ENCODE assay signal across 9 mouse cellular contexts in genomic region chr4:56802669-56803150, GRCm38 (mm10). TPM values are rescaled to one million over a fixed set of nuclear protein-coding genes. Genes with fewer than 3 reads are reported as not detected.
DNase-seq lines count a peak whose midpoint lies in the region; ATAC-seq and TF ChIP-seq lines count a peak whose summit lies in the region.
"Had no signal": no experiment of that assay in that cellular context is flagged by ENCODE, and none has a peak within 500 bp of the region (broad histone marks: within the 10 kb centered on the region; RNA-seq: fewer than 3 reads in every experiment).

No protein-coding gene starts in this region.

- H3K4me2 ChIP-seq in hindbrain, embryonic 13.5 days, result peak overlapping the region; percentile 81

- 2% methylated on average over 25 of the region's 25 CpGs for WGBS in heart, embryonic 10.5 days
- 3% methylated on average over 25 of the region's 25 CpGs for WGBS in hindbrain, embryonic 13.5 days

- H3K36me3 ChIP-seq in heart, embryonic 10.5 days, result peaks cover 59% of the 10 kb centered on the region
- peaks cover 14% of the 10 kb centered on the region for H3K36me3 ChIP-seq in ES-E14 (ENCODE audit: control insufficient read depth, insufficient read depth, low read length, poor library complexity, severe bottlenecking)
- peaks cover 44% of the 10 kb centered on the region for H3K36me3 ChIP-seq in hindbrain, embryonic 13.5 days

- peaks cover 14% of the 10 kb centered on the region for H3K4me1 ChIP-seq in heart, embryonic 10.5 days
- H3K4me1 ChIP-seq in ES-E14 (ENCODE audit: control insufficient read depth in 2 of 2, insufficient read depth in 2 of 2, low read length in 2 of 2, poor library complexity in 1 of 2), result peaks cover 0 to 6% of the 10 kb centered on the region in 2 experiments; a peak in 3 of 4 replicates
- peaks cover 33% of the 10 kb centered on the region for H3K4me1 ChIP-seq in hindbrain, embryonic 13.5 days (replicated peaks)

- peak overlapping the region; percentile 99 for H3K4me3 ChIP-seq in heart, embryonic 10.5 days
- H3K4me3 ChIP-seq in ES-E14 (ENCODE audit: insufficient read depth in 1 of 2, low read depth in 1 of 2, low read length in 2 of 2, poor library complexity in 1 of 2, severe bottlenecking in 1 of 2), result peak overlapping the region; percentile 76 to 93
- H3K4me3 ChIP-seq in hindbrain, embryonic 13.5 days, result peak overlapping the region; percentile 94

- peak overlapping the region; percentile 85 for H3K9ac ChIP-seq in ES-E14 (ENCODE audit: insufficient read depth, low read depth, low read length, poor library complexity, severe bottlenecking)
- H3K9ac ChIP-seq in hindbrain, embryonic 13.5 days, result peak overlapping the region; percentile 88

- no peaks in the 10 kb centered on the region for H3K9me3 ChIP-seq in heart, embryonic 10.5 days
- no peaks in the 10 kb centered on the region for H3K9me3 ChIP-seq in ES-E14 (ENCODE audit: control insufficient read depth, insufficient read depth, low read depth, low read length)
- H3K9me3 ChIP-seq in hindbrain, embryonic 13.5 days, result no peaks in the 10 kb centered on the region

- in situ Hi-C loops in ES-E14 (cut with MboI; ENCODE audit: low sequenced_read_pairs in 2 of 2, unreplicated experiment in 2 of 2), result no loop called here

- H3K27me3 ChIP-seq in heart, embryonic 10.5 days (ENCODE audit: insufficient read depth, poor library complexity, severe bottlenecking), result no peaks in the 10 kb centered on the region
- no peaks in the 10 kb centered on the region for H3K27me3 ChIP-seq in hindbrain, embryonic 13.5 days

- no peak for ATAC-seq in hindbrain, embryonic 13.5 days (ENCODE audit: low FRiP score)
- peak; percentile 18; the same call in 1 of the 2 replicates for ATAC-seq in megakaryocyte progenitor cell, adult 5-6 weeks (replicated peaks; ENCODE audit: poor library complexity)

- H3K27ac ChIP-seq in heart, embryonic 10.5 days, result peak overlapping the region; percentile 96
- H3K27ac ChIP-seq in ES-E14 (ENCODE audit: insufficient read depth, low read depth, low read length, poor library complexity, severe bottlenecking), result no peak overlapping the region
- peak overlapping the region; percentile 94 for H3K27ac ChIP-seq in hindbrain, embryonic 13.5 days

- DNase-seq in heart, embryonic 10.5 days (ENCODE audit: low spot score), result no peak
- no peak for DNase-seq in heart, adult 18-20 months
- no peak for DNase-seq in ES-E14 (ENCODE audit: low read depth, low spot score)
- no peak for DNase-seq in retina, embryonic 14.5 days (ENCODE audit: low spot score)
- no peak for DNase-seq in left cerebral cortex, adult 8-10 months (ENCODE audit: low spot score in 2 of 2)
- DNase-seq in cerebellum, postnatal 14 days, result no peak

TF ChIP-seq in ES-E14, 5 proteins besides CTCF, POLR2A, EP300 and RAD21:
- TF ChIP-seq HCFC1 (IDR thresholded peaks at IDR 0.05; ENCODE audit: borderline replicate concordance, insufficient read depth, low read length) (no peak), ZNF384 (IDR thresholded peaks at IDR 0.05; ENCODE audit: low read depth, low read length) (no peak), CHD2 (IDR thresholded peaks at IDR 0.05; ENCODE audit: low read depth, low read length) (no peak), ZC3H11A (IDR thresholded peaks at IDR 0.05; ENCODE audit: borderline replicate concordance, low read depth, low read length) (no peak), MAFK (IDR thresholded peaks at IDR 0.05; ENCODE audit: insufficient read depth, low read depth, low read length) (no peak)

RNA-seq across cellular contexts. Expression of gene Fam206a, which starts 0.6 kb away (rescaled TPM):
- 15.7 and 19.5 TPM in 2 replicates for polyA plus RNA-seq in heart, embryonic 10.5 days (2016; fragmentation: Nextera tagmentation; extraction: Ambion mirVana)
- 1 to 10 TPM; 1.8 to 1.9 TPM for total RNA-seq in heart, adult 18-20 months (2021)
- total RNA-seq in ES-E14 (2012; rRNA removed), result 7.9 and 8.0 TPM in 2 replicates
- polyA plus RNA-seq in hindbrain, embryonic 13.5 days (2015; fragmentation: Nextera tagmentation; extraction: Ambion mirVana), result 16.6 and 17.9 TPM in 2 replicates
- total RNA-seq in megakaryocyte progenitor cell, adult 5-6 weeks (2015), result 40.2 and 41.2 TPM in 2 replicates
- total RNA-seq in megakaryocyte progenitor cell, adult 5-6 weeks (2017), result 8.2 and 8.6 TPM in 2 replicates
- total RNA-seq in left cerebral cortex, adult 8-10 months (2022), result 10 to 100 TPM; 15.1 to 18.0 (median 17.0) TPM

RNA-seq across cellular contexts. Expression of gene Elp1, which starts 0.6 kb away (rescaled TPM):
- 56.2 and 56.3 TPM in 2 replicates for polyA plus RNA-seq in heart, embryonic 10.5 days (2016; fragmentation: Nextera tagmentation; extraction: Ambion mirVana)
- 10 to 100 TPM; 19.7 to 22.1 TPM for total RNA-seq in heart, adult 18-20 months (2021)
- 75.7 and 76.8 TPM in 2 replicates for total RNA-seq in ES-E14 (2012; rRNA removed)
- 58.1 and 59.4 TPM in 2 replicates for polyA plus RNA-seq in hindbrain, embryonic 13.5 days (2015; fragmentation: Nextera tagmentation; extraction: Ambion mirVana)
- total RNA-seq in megakaryocyte progenitor cell, adult 5-6 weeks (2015), result 58.5 and 61.1 TPM in 2 replicates
- 42.5 and 51.8 TPM in 2 replicates for total RNA-seq in megakaryocyte progenitor cell, adult 5-6 weeks (2017)
- 10 to 100 TPM; 62.8 to 82.3 (median 70.2) TPM for total RNA-seq in left cerebral cortex, adult 8-10 months (2022)

RNA-seq across cellular contexts. Expression of gene Actl7a, which starts 59.5 kb away (rescaled TPM):
- polyA plus RNA-seq in heart, embryonic 10.5 days (2016; fragmentation: Nextera tagmentation; extraction: Ambion mirVana), result not detected in 2 replicates
- total RNA-seq in heart, adult 18-20 months (2021), result not detected
- total RNA-seq in ES-E14 (2012; rRNA removed), result 0.62 and 0.63 TPM in 2 replicates
- polyA plus RNA-seq in hindbrain, embryonic 13.5 days (2015; fragmentation: Nextera tagmentation; extraction: Ambion mirVana), result not detected in 2 replicates
- not detected in 2 replicates for total RNA-seq in megakaryocyte progenitor cell, adult 5-6 weeks (2015)
- total RNA-seq in megakaryocyte progenitor cell, adult 5-6 weeks (2017), result not detected in 2 replicates
- total RNA-seq in left cerebral cortex, adult 8-10 months (2022), result not detected
- polyA plus RNA-seq: frontal cortex, adult 2 months had no signal
